Mouse (Mus musculus) CH12.LX (cell line): ENCODE measurements at regions not wholly inside any gene's neighbourhood (a gene's known extent, or its start where the extent isn't known, plus 50 kb on each side); places are given as distances from the start of the nearest gene placed in this dataset.

Experiments
- DNase-seq: peaks from one replicate; pipeline ENCODE4 v3.0.0-alpha.2; 2013; ENCODE audit errors: extremely low read depth
- H3K27ac ChIP-seq: 2 replicates; pipeline ENCODE4 v1.5.1; 2012; ENCODE audit warnings: low read depth, mild to moderate bottlenecking, control low read depth, moderate library complexity; ENCODE audit not compliant: insufficient read depth
- H3K27me3 ChIP-seq: replicated peaks from 2 replicates; pipeline ENCODE3; 2012; ENCODE audit warnings: inconsistent platforms
- H3K36me3 ChIP-seq, 2 experiments: replicated peaks in 1 of 2; 2 replicates each; pipeline versions ENCODE3 to v1.6.1; 2012; ENCODE audit warnings: inconsistent platforms in 1 of 2, low read length in 1 of 2, mild to moderate bottlenecking in 1 of 2, mixed read lengths in 1 of 2, moderate library complexity in 1 of 2; ENCODE audit not compliant: control insufficient read depth in 1 of 2, insufficient read depth in 1 of 2
- H3K4me1 ChIP-seq, 2 experiments: 2 replicates each; pipeline ENCODE4 v1.6.1; 2012; ENCODE audit warnings: inconsistent platforms in 1 of 2, moderate library complexity in 1 of 2; ENCODE audit not compliant: insufficient read depth in 2 of 2, control insufficient read depth in 1 of 2
- H3K4me2 ChIP-seq: 2 replicates; pipeline ENCODE4 v1.6.1; 2012; ENCODE audit warnings: low read depth, mild to moderate bottlenecking, control low read depth; ENCODE audit not compliant: poor library complexity, insufficient read depth, severe bottlenecking
- H3K4me3 ChIP-seq, 3 experiments: fragments of 150-350 bp in 1 of 3; sonication (generic) in 1 of 3; replicated peaks in 1 of 3; 2 replicates each; pipeline versions ENCODE3 to v1.5.1; 2011 to 2012; ENCODE audit warnings: low read depth in 2 of 3, low read length in 2 of 3, mild to moderate bottlenecking in 2 of 3, moderate library complexity in 2 of 3, control low read depth in 1 of 3, improper control_type of control experiment in 1 of 3, inconsistent platforms in 1 of 3, mixed read lengths in 1 of 3; ENCODE audit not compliant: poor library complexity in 1 of 3
- H3K79me2 ChIP-seq: replicated peaks from 2 replicates; pipeline ENCODE4 v1.6.1; 2012; ENCODE audit warnings: mild to moderate bottlenecking, moderate library complexity; ENCODE audit not compliant: control insufficient read depth, poor library complexity, insufficient read depth, severe bottlenecking; ENCODE audit errors: extremely low read depth
- H3K9ac ChIP-seq: 2 replicates; pipeline ENCODE4 v1.6.1; 2012; ENCODE audit warnings: low read depth, mild to moderate bottlenecking, control low read depth, moderate library complexity; ENCODE audit not compliant: insufficient read depth
- H3K9me3 ChIP-seq: replicated peaks from 2 replicates; pipeline ENCODE3; 2012; ENCODE audit warnings: low read length, inconsistent platforms, mixed read lengths
- BHLHE40 ChIP-seq: IDR thresholded peaks from 2 replicates; pipeline ENCODE4 v1.6.1; 2011; ENCODE audit warnings: mild to moderate bottlenecking, low read depth, low read length, improper control_type of control experiment
- CHD2 ChIP-seq: IDR thresholded peaks from 2 replicates; pipeline ENCODE4 v1.6.1; 2011; ENCODE audit warnings: low read length, improper control_type of control experiment
- ELF1 ChIP-seq: IDR thresholded peaks from 2 replicates; pipeline ENCODE4 v1.6.1; 2014; ENCODE audit warnings: low read depth, mild to moderate bottlenecking, inconsistent platforms, low read length, improper control_type of control experiment
- GABPA ChIP-seq: IDR thresholded peaks from 2 replicates; pipeline ENCODE4 v1.6.1; 2012; ENCODE audit warnings: low read depth, low read length, improper control_type of control experiment, inconsistent platforms; ENCODE audit not compliant: insufficient replicate concordance
- IRF4 ChIP-seq: IDR thresholded peaks from 2 replicates; pipeline ENCODE4 v1.6.1; 2014; ENCODE audit warnings: low read depth, mild to moderate bottlenecking, inconsistent platforms, low read length, improper control_type of control experiment
- JUND ChIP-seq: conservative IDR thresholded peaks from 2 replicates; pipeline ENCODE4 v1.6.1; 2011; ENCODE audit warnings: low read depth, low read length, improper control_type of control experiment
- KAT2A ChIP-seq: IDR thresholded peaks from 2 replicates; pipeline ENCODE4 v1.6.1; 2012; ENCODE audit warnings: low read length, improper control_type of control experiment, inconsistent platforms; ENCODE audit not compliant: insufficient replicate concordance
- MAFK ChIP-seq: IDR thresholded peaks from 2 replicates; pipeline ENCODE4 v1.6.1; 2011; ENCODE audit warnings: low read length, improper control_type of control experiment; ENCODE audit not compliant: insufficient replicate concordance
- MAX ChIP-seq: IDR thresholded peaks from 2 replicates; pipeline ENCODE4 v1.6.1; 2011; ENCODE audit warnings: low read length, improper control_type of control experiment
- MEF2A ChIP-seq: IDR thresholded peaks from 2 replicates; pipeline ENCODE4 v1.6.1; 2014; ENCODE audit warnings: low read depth, mild to moderate bottlenecking, inconsistent platforms, low read length, improper control_type of control experiment, borderline replicate concordance
- MYC ChIP-seq: IDR thresholded peaks from 2 replicates; pipeline ENCODE4 v1.6.1; 2011; ENCODE audit warnings: low read depth, mild to moderate bottlenecking, improper control_type of control experiment, low read length
- NELFE ChIP-seq: IDR thresholded peaks from 2 replicates; pipeline ENCODE4 v1.6.1; 2011; ENCODE audit warnings: low read depth, low read length, improper control_type of control experiment
- RAD21 ChIP-seq: IDR thresholded peaks from 2 replicates; pipeline ENCODE4 v1.6.1; 2011; ENCODE audit warnings: low read depth, mild to moderate bottlenecking, low read length, improper control_type of control experiment, moderate library complexity
- RCOR1 ChIP-seq: conservative IDR thresholded peaks from 2 replicates; pipeline ENCODE4 v1.6.1; 2012; ENCODE audit warnings: low read depth, mild to moderate bottlenecking, inconsistent platforms, low read length, improper control_type of control experiment
- SIN3A ChIP-seq: IDR thresholded peaks from 2 replicates; pipeline ENCODE4 v1.6.1; 2012; ENCODE audit warnings: low read length, improper control_type of control experiment, inconsistent platforms
- TBP ChIP-seq: conservative IDR thresholded peaks from 2 replicates; pipeline ENCODE4 v1.6.1; 2011; ENCODE audit warnings: low read depth, low read length, improper control_type of control experiment
- dilution Hi-C: fragments of 300-500 bp; cut with MboI; formaldehyde crosslinking; loops from 2 replicates; pipeline ENCODE4 v1.14.3; 2020; ENCODE audit warnings: low sequenced_read_pairs; ENCODE audit not compliant: extremely low pct_unique_long_range_greater_than_20kb, extremely low pct_ligation_motif_present
- in situ Hi-C: fragments of 300-500 bp; cut with MboI; formaldehyde crosslinking; loops from 3 replicates; pipeline ENCODE4 v1.14.3; 2019; ENCODE audit warnings: low sequenced_read_pairs, low pct_ligation_motif_present, low pct_unique_long_range_greater_than_20kb, mixed read lengths

- Histone ChIP-seq H3K27me3 (peaks cover 89% of the 10 kb centered on the region), H3K9me3 (no peaks in the 10 kb centered on the region), H3K27ac (no peak overlapping the region), H3K9ac (no peak overlapping the region), H3K4me3 (no peak overlapping the region), H3K36me3 (no peaks in the 10 kb centered on the region), H3K79me2 (no peaks in the 10 kb centered on the region), H3K4me1 (no peaks in the 10 kb centered on the region; a peak in 1 of 4 replicates), H3K4me2 (no peak overlapping the region)
- dilution Hi-C loops = no loop called here
- TF ChIP-seq ELF1 = no peak
- no peak for TF ChIP-seq CHD2
- TF ChIP-seq IRF4 = no peak
- no peak for TF ChIP-seq JUND
- TF ChIP-seq MAFK = no peak
- no peak for TF ChIP-seq MYC
- no peak for TF ChIP-seq BHLHE40
- no peak for TF ChIP-seq GABPA
- no peak for TF ChIP-seq NELFE
- TF ChIP-seq MAX = no peak
- TF ChIP-seq RAD21 = no peak
- no peak for TF ChIP-seq SIN3A
- TF ChIP-seq MEF2A = no peak
- in situ Hi-C loops = loop anchor here (5.0 kb wide), 1 partner anchor 47 kb away; no protein-coding TSS in a partner anchor
- no peak for DNase-seq
These were observed 61.0 kb upstream of the Col1a1 start for GRCm38 (mm10) chr11:94875026-94875425.

- Histone ChIP-seq H3K9ac (no peak overlapping the region), H3K79me2 (no peaks in the 10 kb centered on the region), H3K9me3 (no peaks in the 10 kb centered on the region), H3K4me3 (no peak overlapping the region), H3K27me3 (peaks cover 86% of the 10 kb centered on the region), H3K36me3 (no peaks in the 10 kb centered on the region), H3K4me1 (no peaks in the 10 kb centered on the region; a peak in 1 of 4 replicates), H3K4me2 (no peak overlapping the region), H3K27ac (no peak overlapping the region)
- DNase-seq = no peak
- in situ Hi-C loops (no loop called here), dilution Hi-C loops (no loop called here)
- TF ChIP-seq TBP (no peak), RCOR1 (no peak), KAT2A (no peak)
These were observed 61.9 kb upstream of the Col1a1 start for GRCm38 (mm10) chr11:94874155-94874561.
